9 mouse cellular contexts compared by ENCODE assay signal in the genomic region with DNA sequence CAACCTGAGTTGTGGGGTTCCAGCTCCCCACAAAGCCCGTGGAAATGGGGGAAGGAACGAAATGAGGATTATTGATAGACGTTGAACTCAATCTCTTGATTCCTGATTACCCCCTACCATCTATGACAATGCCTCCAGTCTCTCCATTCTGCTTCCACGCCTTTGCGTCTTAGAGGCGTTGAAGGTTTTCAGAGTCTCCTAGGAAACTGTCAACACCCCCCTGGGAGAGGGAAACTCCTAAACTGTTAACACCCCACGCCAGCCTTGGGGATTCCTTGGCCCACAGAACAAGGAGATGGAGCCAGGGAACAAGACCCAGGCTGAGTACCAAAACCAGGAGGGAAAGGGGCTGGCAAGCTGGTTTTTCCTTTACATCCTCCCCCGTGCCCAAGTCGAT. TPM values are rescaled to one million over a fixed set of nuclear protein-coding genes. Genes with fewer than 3 reads are reported as not detected.
A peak's percentile ranks its signal among the peaks of the same experiment; 100 is the strongest.
DNase-seq lines count a peak whose midpoint lies in the region; ATAC-seq and TF ChIP-seq lines count a peak whose summit lies in the region.
"Had no signal": no experiment of that assay in that cellular context is flagged by ENCODE, and none has a peak within 500 bp of the region (broad histone marks: within the 10 kb centered on the region; RNA-seq: fewer than 3 reads in every experiment).

No protein-coding gene starts in this region.

- DNase-seq in heart, postnatal 14 days = no peak
- peak; percentile 48 for DNase-seq in ES-CJ7 (ENCODE audit: low read depth, low spot score)
- DNase-seq in liver, postnatal 0 days = no peak
- no peak for DNase-seq in Muller cell, postnatal 12 days (ENCODE audit: inconsistent ontology term)
- DNase-seq in gastrocnemius, postnatal 14 days = no peak
- no peak for DNase-seq in left cerebral cortex, adult 8-10 months (ENCODE audit: low spot score in 2 of 2)

- H3K4me3 ChIP-seq in heart, embryonic 11.5 days (ENCODE audit: low read depth, low read length) = peak overlapping the region; percentile 48
- H3K4me3 ChIP-seq in forebrain, embryonic 12.5 days (replicated peaks) = peak overlapping the region; percentile 82
- H3K4me3 ChIP-seq in liver, postnatal 0 days (ENCODE audit: low read depth, low read length) = no peak overlapping the region; the same call in 1 of the 2 replicates

- no peak for ATAC-seq in heart, embryonic 11.5 days (replicated peaks; ENCODE audit: insufficient number of reproducible peaks, low FRiP score, low TSS enrichment)
- ATAC-seq in forebrain, embryonic 12.5 days (ENCODE audit: low FRiP score) = no peak
- ATAC-seq in liver, postnatal 0 days = no peak

- WGBS in heart, embryonic 11.5 days (ENCODE audit: insufficient replicate concordance) = 11% methylated on average over 9 of the region's 9 CpGs
- 10% methylated on average over 9 of the region's 9 CpGs for WGBS in forebrain, embryonic 12.5 days
- 19% methylated on average over 9 of the region's 9 CpGs for WGBS in liver, postnatal 0 days (ENCODE audit: insufficient replicate concordance)

- TF ChIP-seq CTCF in liver, postnatal 0 days (IDR thresholded peaks at IDR 0.05; ENCODE audit: low read depth) = no peak

- intact Hi-C loops in heart, postnatal 14 days (cut with DNase I) = no loop called here
- intact Hi-C loops in gastrocnemius, postnatal 14 days (cut with DNase I; ENCODE audit: low total_unique reads) = loop anchor here (10.0 kb wide), 1 partner anchor 89 kb away; the partner anchor contains the start of gene Cpne9

- TF ChIP-seq EP300 in liver, postnatal 0 days (IDR thresholded peaks at IDR 0.05; ENCODE audit: low read depth) = no peak

- H3K36me3 ChIP-seq in heart, embryonic 11.5 days (ENCODE audit: control insufficient read depth, insufficient read depth, low read length) = no peaks in the 10 kb centered on the region
- no peaks in the 10 kb centered on the region for H3K36me3 ChIP-seq in forebrain, embryonic 12.5 days (replicated peaks)
- H3K36me3 ChIP-seq in liver, postnatal 0 days (replicated peaks; ENCODE audit: insufficient read depth, low read length) = no peaks in the 10 kb centered on the region
- H3K36me3 ChIP-seq: G1E had no signal

- no peak overlapping the region for H3K27ac ChIP-seq in heart, embryonic 11.5 days (ENCODE audit: low read depth, low read length)
- peak overlapping the region; percentile 77; the same call in 1 of the 2 replicates for H3K27ac ChIP-seq in forebrain, embryonic 12.5 days
- H3K27ac ChIP-seq in liver, postnatal 0 days (ENCODE audit: low read depth) = no peak overlapping the region

- peak overlapping the region; percentile 72 for H3K4me2 ChIP-seq in heart, embryonic 11.5 days
- peak overlapping the region; percentile 99 for H3K4me2 ChIP-seq in forebrain, embryonic 12.5 days
- peak overlapping the region; percentile 72 for H3K4me2 ChIP-seq in liver, postnatal 0 days (ENCODE audit: low read depth, low read length)

- peaks cover 40% of the 10 kb centered on the region for H3K27me3 ChIP-seq in heart, embryonic 11.5 days (ENCODE audit: control insufficient read depth, insufficient read depth, low read length)
- 0 out of 2 replicates have a peak, but pooled peaks cover 6% of the 10 kb centered on the region for H3K27me3 ChIP-seq in forebrain, embryonic 12.5 days
- H3K27me3 ChIP-seq in liver, postnatal 0 days (ENCODE audit: insufficient read depth, low read length) = peaks cover 40% of the 10 kb centered on the region

- H3K4me1 ChIP-seq in heart, embryonic 11.5 days (ENCODE audit: control insufficient read depth, insufficient read depth, low read length) = peaks cover 8% of the 10 kb centered on the region; the same call in 1 of the 2 replicates
- peaks cover 42% of the 10 kb centered on the region for H3K4me1 ChIP-seq in forebrain, embryonic 12.5 days
- peaks cover 8% of the 10 kb centered on the region for H3K4me1 ChIP-seq in liver, postnatal 0 days (ENCODE audit: insufficient read depth)

- H3K9me3 ChIP-seq in heart, embryonic 11.5 days (replicated peaks; ENCODE audit: control insufficient read depth, low read length) = no peaks in the 10 kb centered on the region
- no peaks in the 10 kb centered on the region for H3K9me3 ChIP-seq in forebrain, embryonic 12.5 days
- no peaks in the 10 kb centered on the region for H3K9me3 ChIP-seq in liver, postnatal 0 days (ENCODE audit: low read length)
- H3K9me3 ChIP-seq: G1E had no signal

- no peak overlapping the region for H3K9ac ChIP-seq in heart, embryonic 11.5 days (ENCODE audit: low read depth, low read length)
- peak overlapping the region; percentile 88 for H3K9ac ChIP-seq in forebrain, embryonic 12.5 days
- no peak overlapping the region for H3K9ac ChIP-seq in liver, postnatal 0 days (replicated peaks)

RNA-seq across cellular contexts. Expression of gene Lhfpl4, which starts 0.4 kb away (rescaled TPM):
- 0.23 and 0.39 TPM in 2 replicates for polyA plus RNA-seq in heart, embryonic 11.5 days (2014; fragmentation: Nextera tagmentation; extraction: Ambion mirVana)
- total RNA-seq in heart, postnatal 14 days (2021) = under 1 TPM; 0.31 to 0.32 TPM
- 30.6 and 35.4 TPM in 2 replicates for polyA plus RNA-seq in forebrain, embryonic 12.5 days (2016; fragmentation: Nextera tagmentation; extraction: Ambion mirVana)
- polyA plus RNA-seq in liver, postnatal 0 days (2015; fragmentation: Nextera tagmentation; extraction: Ambion mirVana) = not detected in 2 replicates
- under 1 TPM; 0.44 to 0.62 TPM for total RNA-seq in gastrocnemius, postnatal 14 days (2021)
- total RNA-seq in left cerebral cortex, adult 8-10 months (2022) = 10 to 100 TPM; 80.5 to 86.0 (median 81.1) TPM
- polyA plus RNA-seq: G1E had no signal

RNA-seq across cellular contexts. Expression of gene Mtmr14, which starts 42.0 kb away (rescaled TPM):
- polyA plus RNA-seq in heart, embryonic 11.5 days (2014; fragmentation: Nextera tagmentation; extraction: Ambion mirVana) = 24.3 and 28.1 TPM in 2 replicates
- 10 to 100 TPM; 15.0 to 15.3 TPM for total RNA-seq in heart, postnatal 14 days (2021)
- polyA plus RNA-seq in forebrain, embryonic 12.5 days (2016; fragmentation: Nextera tagmentation; extraction: Ambion mirVana) = 46.2 and 50.0 TPM in 2 replicates
- polyA plus RNA-seq in liver, postnatal 0 days (2015; fragmentation: Nextera tagmentation; extraction: Ambion mirVana) = 15.1 and 16.1 TPM in 2 replicates
- 10 to 100 TPM; 13.2 to 15.6 TPM for total RNA-seq in gastrocnemius, postnatal 14 days (2021)
- total RNA-seq in left cerebral cortex, adult 8-10 months (2022) = 10 to 100 TPM; 14.5 to 22.9 (median 16.4) TPM

Comparison
In these comparisons a context has a peak if more than half of its experiments do, and no peak if none do; other contexts are left out.
1. RNA of gene Lhfpl4, which starts 0.4 kb away (total RNA-seq): 80.5 to 86.0 TPM in left cerebral cortex, adult 8-10 months; 0.44 to 0.62 TPM in gastrocnemius, postnatal 14 days and 0.31 to 0.32 TPM in heart, postnatal 14 days; every median in the first group is over 10 times any median in the second.
2. Peak in every context shown above with its lines, with median percentiles within 50 percentile points of each other: H3K4me2 ChIP-seq.